Mouse (Mus musculus): ENCODE measurements around the gene Gm5861.
"Not testable (repeated sequence)": the region's sequence is repeated elsewhere in the genome, so short reads cannot be mapped to it uniquely, and the experiment has no call there.

Gene Gm5861

DNA sequence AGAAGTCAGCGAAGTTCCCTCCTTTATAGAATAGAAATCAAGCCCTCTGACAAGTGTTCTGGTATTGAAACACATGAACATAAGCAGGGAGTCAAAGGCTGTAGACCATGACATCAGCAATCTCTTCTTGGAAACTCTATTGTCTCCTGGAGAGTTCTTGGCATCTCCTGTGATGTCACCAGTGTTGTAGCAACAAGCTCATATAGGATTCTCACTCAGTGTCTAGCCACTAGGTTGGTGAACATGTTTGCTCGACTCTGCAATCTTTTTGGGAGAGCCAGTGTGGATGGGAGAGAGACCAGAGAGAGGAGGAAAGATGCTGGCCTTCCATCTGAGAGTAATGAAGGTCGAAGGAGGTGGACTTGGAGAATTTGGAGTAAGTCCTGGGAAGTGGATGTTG lies at the start of gene Gm5861:
Gm5861 (plus strand) TSS at position 301 of the 400 bp plus-strand sequence.
- not testable (repeated sequence) for DNase-seq (ENCODE audit: low spot score)

DNA sequence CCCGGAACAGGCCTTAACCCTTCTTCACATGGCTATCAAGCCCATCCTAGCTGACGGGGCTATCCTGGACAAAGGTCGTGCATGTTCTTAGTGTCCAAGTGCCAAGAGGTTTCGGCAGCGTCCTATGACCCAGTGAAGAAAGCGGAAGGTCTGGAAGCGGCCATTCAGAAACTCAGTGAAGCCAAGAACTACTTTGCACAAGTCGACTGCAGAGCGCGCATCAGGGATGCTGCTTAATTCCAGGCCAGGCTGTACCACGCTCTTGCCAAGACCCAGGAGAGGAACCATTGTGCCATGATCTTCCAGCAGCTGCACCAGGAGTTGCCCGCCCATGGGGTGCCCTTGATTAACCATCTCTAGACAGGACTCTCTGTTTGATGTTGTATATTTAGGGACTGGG lies 44.8 kb upstream of the Gm5861 start:
- not testable (repeated sequence) for DNase-seq (ENCODE audit: low spot score)
